Mouse (Mus musculus) thymus, adult 2 months (tissue): Measurements from ENCODE around the gene Kcng1.

Experiments
- CTCF ChIP-seq: fragments of 200-500 bp; IDR thresholded peaks from 2 replicates; pipeline ENCODE4 v1.5.1; 2012; ENCODE audit warnings: mild to moderate bottlenecking, control low read depth, low read length, moderate library complexity, borderline replicate concordance; ENCODE audit not compliant: control insufficient read depth, poor library complexity, insufficient read depth; ENCODE audit errors: extremely low read depth
- POLR2A ChIP-seq: fragments of 200-500 bp; IDR thresholded peaks from 2 replicates; pipeline ENCODE4 v1.6.1; 2012; ENCODE audit warnings: mild to moderate bottlenecking, low read length, control low read depth, moderate library complexity; ENCODE audit not compliant: control insufficient read depth, poor library complexity, insufficient read depth; ENCODE audit errors: extremely low read depth

DNA sequence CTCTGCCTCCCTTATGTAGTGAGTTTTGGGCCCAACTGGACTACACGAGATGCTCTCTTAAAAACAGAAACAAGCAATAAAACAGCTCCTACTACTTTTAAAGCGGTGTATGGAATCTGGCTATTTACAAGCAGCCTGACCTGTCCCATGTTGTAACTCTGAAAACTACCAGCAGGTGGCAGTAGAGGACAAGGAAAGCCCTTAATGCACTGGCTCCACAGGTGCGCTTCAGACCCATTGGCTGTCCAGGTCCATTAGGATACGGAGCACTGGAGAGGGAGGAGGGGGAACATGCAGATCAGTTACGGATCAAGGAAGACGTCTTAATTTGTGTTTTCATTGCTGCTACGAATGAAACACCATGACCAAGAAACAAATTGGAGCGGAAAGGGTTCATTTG is 31.3 kb downstream of the Kcng1 start:
- TF ChIP-seq CTCF (peak; percentile 31; the same call in 1 of the 2 replicates), POLR2A (no peak)
